Mouse (Mus musculus): ENCODE measurements around the gene Klhdc8a. TPM values are rescaled to one million over a fixed set of nuclear protein-coding genes. Genes with fewer than 3 reads are reported as not detected.
"Not testable (repeated sequence)": the region's sequence is repeated elsewhere in the genome, so short reads cannot be mapped to it uniquely, and the experiment has no call there.

The Klhdc8a gene
- polyA plus RNA-seq, 1 experiment from 2014 or later, result 0.63 TPM

GRCm38 (mm10) chr1:132346951-132347350, 48.5 kb downstream of the Klhdc8a start:
- peak overlapping the region; percentile 13; the same call in 1 of the 2 replicates for H3K27ac ChIP-seq (replicated peaks)
- no peak overlapping the region for H3K4me2 ChIP-seq
- no peak for ATAC-seq (ENCODE audit: extremely low read depth, insufficient number of reproducible peaks, low FRiP score, low TSS enrichment)
- H3K36me3 ChIP-seq, result no peaks in the 10 kb centered on the region
- H3K9me3 ChIP-seq, result 0 out of 2 replicates have a peak, but pooled peaks cover 4% of the 10 kb centered on the region
- no peak overlapping the region for H3K4me3 ChIP-seq
- peaks cover 25% of the 10 kb centered on the region for H3K4me1 ChIP-seq
- no peak overlapping the region for H3K9ac ChIP-seq
- H3K27me3 ChIP-seq (replicated peaks), result no peaks in the 10 kb centered on the region

GRCm38 (mm10) chr1:132348401-132348800, 50.0 kb downstream of the Klhdc8a start:
- H3K4me2 ChIP-seq, result no peak overlapping the region
- no peaks in the 10 kb centered on the region for H3K36me3 ChIP-seq
- H3K27ac ChIP-seq (replicated peaks), result no peak overlapping the region
- WGBS, result 81% methylated on average over 5 of the region's 5 CpGs
- no peak overlapping the region for H3K9ac ChIP-seq
- peaks cover 22% of the 10 kb centered on the region for H3K4me1 ChIP-seq
- H3K4me3 ChIP-seq, result no peak overlapping the region
- H3K27me3 ChIP-seq (replicated peaks), result no peaks in the 10 kb centered on the region
- ATAC-seq (ENCODE audit: extremely low read depth, insufficient number of reproducible peaks, low FRiP score, low TSS enrichment), result no peak
- 0 out of 2 replicates have a peak, but pooled peaks cover 4% of the 10 kb centered on the region for H3K9me3 ChIP-seq

- not testable (repeated sequence) for H3K9me3 ChIP-seq; H3K4me3 ChIP-seq; H3K27ac ChIP-seq (replicated peaks); ATAC-seq (ENCODE audit: extremely low read depth, insufficient number of reproducible peaks, low FRiP score, low TSS enrichment); H3K4me2 ChIP-seq; H3K27me3 ChIP-seq (replicated peaks); H3K36me3 ChIP-seq; H3K9ac ChIP-seq
- peaks cover 28% of the 10 kb centered on the region for H3K4me1 ChIP-seq
These were observed 50.6 kb downstream of the Klhdc8a start for GRCm38 (mm10) chr1:132349049-132349448.

- WGBS, result 93% methylated on average over 3 of the region's 3 CpGs
- H3K4me2 ChIP-seq; H3K27ac ChIP-seq (replicated peaks); H3K36me3 ChIP-seq; H3K4me3 ChIP-seq; H3K9ac ChIP-seq; ATAC-seq (ENCODE audit: extremely low read depth, insufficient number of reproducible peaks, low FRiP score, low TSS enrichment); H3K9me3 ChIP-seq; H3K27me3 ChIP-seq (replicated peaks): not testable (repeated sequence)
- peaks cover 31% of the 10 kb centered on the region for H3K4me1 ChIP-seq
These were observed 51.2 kb downstream of the Klhdc8a start for GRCm38 (mm10) chr1:132349601-132350000.

GRCm38 (mm10) chr1:132351058-132351457, 52.6 kb downstream of the Klhdc8a start:
- Histone ChIP-seq H3K36me3 (no peaks in the 10 kb centered on the region), H3K4me3 (no peak overlapping the region), H3K9ac (no peak overlapping the region), H3K27ac (replicated peaks) (no peak overlapping the region), H3K4me1 (peaks cover 35% of the 10 kb centered on the region), H3K27me3 (replicated peaks) (no peaks in the 10 kb centered on the region), H3K9me3 (0 out of 2 replicates have a peak, but pooled peaks cover 4% of the 10 kb centered on the region), H3K4me2 (no peak overlapping the region)
- no peak for ATAC-seq (ENCODE audit: extremely low read depth, insufficient number of reproducible peaks, low FRiP score, low TSS enrichment)
- WGBS, result 89% methylated on average over 4 of the region's 4 CpGs

- no peak overlapping the region for H3K9ac ChIP-seq
- 46% methylated on average over 5 of the region's 5 CpGs for WGBS
- ATAC-seq (ENCODE audit: extremely low read depth, insufficient number of reproducible peaks, low FRiP score, low TSS enrichment), result no peak
- H3K36me3 ChIP-seq, result peaks cover 18% of the 10 kb centered on the region
- no peaks in the 10 kb centered on the region for H3K27me3 ChIP-seq (replicated peaks)
- no peak overlapping the region for H3K27ac ChIP-seq (replicated peaks)
- H3K4me2 ChIP-seq, result no peak overlapping the region
- no peak overlapping the region for H3K4me3 ChIP-seq
- H3K4me1 ChIP-seq, result peaks cover 35% of the 10 kb centered on the region
- 0 out of 2 replicates have a peak, but pooled peaks cover 4% of the 10 kb centered on the region for H3K9me3 ChIP-seq
These were observed 55.0 kb downstream of the Klhdc8a start for GRCm38 (mm10) chr1:132353389-132353788.

- ATAC-seq (ENCODE audit: extremely low read depth, insufficient number of reproducible peaks, low FRiP score, low TSS enrichment), result no peak
- Histone ChIP-seq H3K4me1 (peaks cover 35% of the 10 kb centered on the region), H3K4me2 (no peak overlapping the region), H3K36me3 (peaks cover 26% of the 10 kb centered on the region), H3K4me3 (no peak overlapping the region), H3K27ac (replicated peaks) (no peak overlapping the region), H3K27me3 (replicated peaks) (no peaks in the 10 kb centered on the region), H3K9ac (0 out of 2 replicates have a peak overlapping the region, but pooled peaks have one; percentile 59), H3K9me3 (0 out of 2 replicates have a peak, but pooled peaks cover 4% of the 10 kb centered on the region)
- 77% methylated on average over 9 of the region's 9 CpGs for WGBS
These were observed 55.8 kb downstream of the Klhdc8a start for GRCm38 (mm10) chr1:132354234-132354633.

- H3K4me2 ChIP-seq, result no peak overlapping the region
- no peak overlapping the region for H3K4me3 ChIP-seq
- H3K36me3 ChIP-seq, result peaks cover 35% of the 10 kb centered on the region
- WGBS, result 54% methylated on average over 6 of the region's 6 CpGs
- H3K27ac ChIP-seq (replicated peaks), result peak overlapping the region; percentile 24; the same call in 1 of the 2 replicates
- H3K9me3 ChIP-seq, result 0 out of 2 replicates have a peak, but pooled peaks cover 4% of the 10 kb centered on the region
- H3K4me1 ChIP-seq, result peaks cover 35% of the 10 kb centered on the region
- no peak for ATAC-seq (ENCODE audit: extremely low read depth, insufficient number of reproducible peaks, low FRiP score, low TSS enrichment)
- no peaks in the 10 kb centered on the region for H3K27me3 ChIP-seq (replicated peaks)
- H3K9ac ChIP-seq, result peak overlapping the region; percentile 59
These were observed 56.8 kb downstream of the Klhdc8a start for GRCm38 (mm10) chr1:132355162-132355601.

- peaks cover 35% of the 10 kb centered on the region for H3K4me1 ChIP-seq
- H3K9ac ChIP-seq, result no peak overlapping the region
- peaks cover 42% of the 10 kb centered on the region for H3K36me3 ChIP-seq
- 0 out of 2 replicates have a peak overlapping the region, but pooled peaks have one; percentile 24 for H3K27ac ChIP-seq (replicated peaks)
- H3K4me3 ChIP-seq, result no peak overlapping the region
- ATAC-seq (ENCODE audit: extremely low read depth, insufficient number of reproducible peaks, low FRiP score, low TSS enrichment), result peak; percentile 26; the same call in 1 of the 2 replicates
- H3K27me3 ChIP-seq (replicated peaks), result no peaks in the 10 kb centered on the region
- 0% methylated on average over 3 of the region's 3 CpGs for WGBS
- H3K4me2 ChIP-seq, result no peak overlapping the region
- H3K9me3 ChIP-seq, result 0 out of 2 replicates have a peak, but pooled peaks cover 3% of the 10 kb centered on the region
These were observed 57.4 kb downstream of the Klhdc8a start for GRCm38 (mm10) chr1:132355841-132356242.

- H3K4me3 ChIP-seq, result no peak overlapping the region
- ATAC-seq (ENCODE audit: extremely low read depth, insufficient number of reproducible peaks, low FRiP score, low TSS enrichment), result no peak
- peaks cover 46% of the 10 kb centered on the region for H3K36me3 ChIP-seq
- WGBS, result 53% methylated on average over 1 of the region's 1 CpGs
- H3K27ac ChIP-seq (replicated peaks), result no peak overlapping the region
- H3K4me1 ChIP-seq, result peaks cover 41% of the 10 kb centered on the region
- 0 out of 2 replicates have a peak overlapping the region, but pooled peaks have one; percentile 30 for H3K9ac ChIP-seq
- H3K9me3 ChIP-seq, result no peaks in the 10 kb centered on the region
- no peaks in the 10 kb centered on the region for H3K27me3 ChIP-seq (replicated peaks)
- no peak overlapping the region for H3K4me2 ChIP-seq
These were observed 58.4 kb downstream of the Klhdc8a start for GRCm38 (mm10) chr1:132356841-132357240.

Data from heart, embryonic 13.5 days (tissue).